Mouse (Mus musculus) forebrain, embryonic 11.5 days (tissue): ENCODE measurements around the gene Dnah3. TPM values are rescaled to one million over a fixed set of nuclear protein-coding genes. Genes with fewer than 3 reads are reported as not detected.

Experiments
- ATAC-seq: fragments of 200-750 bp; cut with Nextera tagmentation; replicated peaks from 2 replicates; pipeline ENCODE4 v1.8.0; 2017; ENCODE audit warnings: moderate TSS enrichment; ENCODE audit not compliant: low FRiP score
- DNase-seq: peaks from one replicate; pipeline ENCODE4 v3.0.0-alpha.2; 2017; ENCODE audit warnings: low spot score
- H3K27ac ChIP-seq: fragments of 300-500 bp; sonication (generic); 2 replicates; pipeline ENCODE4 v1.5.1; 2014; ENCODE audit warnings: low read depth, low read length
- H3K27me3 ChIP-seq: fragments of 300-500 bp; sonication (generic); 2 replicates; pipeline ENCODE4 v1.6.1; 2014; ENCODE audit warnings: mild to moderate bottlenecking, low read length, mixed read lengths; ENCODE audit not compliant: control insufficient read depth, insufficient read depth
- H3K36me3 ChIP-seq: fragments of 300-500 bp; sonication (generic); 2 replicates; pipeline ENCODE4 v1.6.1; 2014; ENCODE audit warnings: mild to moderate bottlenecking, low read length, moderate library complexity, mixed read lengths; ENCODE audit not compliant: control insufficient read depth, insufficient read depth
- H3K4me1 ChIP-seq: fragments of 300-500 bp; sonication (generic); replicated peaks from 2 replicates; pipeline ENCODE4 v1.6.1; 2014; ENCODE audit warnings: low read length, mixed read lengths; ENCODE audit not compliant: control insufficient read depth, insufficient read depth
- H3K4me2 ChIP-seq: fragments of 300-500 bp; sonication (generic); 2 replicates; pipeline ENCODE4 v1.6.1; 2014; ENCODE audit warnings: low read depth, mild to moderate bottlenecking, low read length, moderate library complexity, mixed read lengths; ENCODE audit not compliant: severe bottlenecking
- H3K4me3 ChIP-seq: fragments of 300-500 bp; sonication (generic); 2 replicates; pipeline ENCODE4 v1.5.1; 2014; ENCODE audit warnings: low read depth, low read length
- H3K9ac ChIP-seq: fragments of 300-500 bp; sonication (generic); 2 replicates; pipeline ENCODE4 v1.6.1; 2014; ENCODE audit warnings: low read length
- H3K9me3 ChIP-seq: fragments of 300-500 bp; sonication (generic); 2 replicates; pipeline ENCODE4 v1.6.1; 2016; ENCODE audit warnings: low read length, mixed read lengths; ENCODE audit not compliant: control insufficient read depth
- WGBS: fragments of 180-500 bp; shearing (Covaris S2); extraction: QIAGEN DNeasy Blood & Tissue Kit; methylation state at CpG from one replicate; pipeline ENCODE4 v1.1.7; 2014; 5-methylcytosine and 5-hydroxymethylcytosine counted together
- polyA plus RNA-seq: library from polyadenylated mRNA; unstranded; fragments of >200 nt; fragmentation: Nextera tagmentation; extraction: Ambion mirVana; gene quantifications from 2 replicates; pipeline ENCODE4 v1.2.1, GENCODE M21; 2014

The Dnah3 gene
- polyA plus RNA-seq, 1 experiment from 2014 or later: 0.07 TPM

GRCm38 (mm10) chr7:120036422-120036821 lies 58.7 kb downstream of the Dnah3 start:
- Histone ChIP-seq H3K27me3 (no peaks in the 10 kb centered on the region), H3K36me3 (no peaks in the 10 kb centered on the region), H3K9me3 (no peaks in the 10 kb centered on the region), H3K9ac (no peak overlapping the region), H3K4me3 (no peak overlapping the region), H3K4me1 (no peaks in the 10 kb centered on the region), H3K4me2 (no peak overlapping the region), H3K27ac (no peak overlapping the region)
- 83% methylated on average over 5 of the region's 5 CpGs for WGBS
- no peak for ATAC-seq
- no peak for DNase-seq

GRCm38 (mm10) chr7:120034996-120035395 lies 60.1 kb downstream of the Dnah3 start:
- H3K9me3 ChIP-seq: no peaks in the 10 kb centered on the region
- 84% methylated on average over 4 of the region's 4 CpGs for WGBS
- no peaks in the 10 kb centered on the region for H3K27me3 ChIP-seq
- DNase-seq (no peak), ATAC-seq (no peak)
- H3K9ac ChIP-seq: no peak overlapping the region
- no peak overlapping the region for H3K4me3 ChIP-seq
- H3K4me2 ChIP-seq: no peak overlapping the region
- no peaks in the 10 kb centered on the region for H3K4me1 ChIP-seq
- no peak overlapping the region for H3K27ac ChIP-seq
- H3K36me3 ChIP-seq: no peaks in the 10 kb centered on the region

GRCm38 (mm10) chr7:120034566-120034965 lies 60.5 kb downstream of the Dnah3 start:
- Histone ChIP-seq H3K36me3 (no peaks in the 10 kb centered on the region), H3K9me3 (no peaks in the 10 kb centered on the region)

GRCm38 (mm10) chr7:120028669-120029068 lies 66.4 kb downstream of the Dnah3 start:
- Histone ChIP-seq H3K27ac (no peak overlapping the region), H3K27me3 (no peaks in the 10 kb centered on the region), H3K9me3 (no peaks in the 10 kb centered on the region), H3K4me1 (no peaks in the 10 kb centered on the region), H3K9ac (no peak overlapping the region), H3K36me3 (no peaks in the 10 kb centered on the region), H3K4me2 (no peak overlapping the region), H3K4me3 (no peak overlapping the region)
- ATAC-seq: no peak
- DNase-seq: no peak
- WGBS: 89% methylated on average over 1 of the region's 1 CpGs

More at GRCm38 (mm10) chr7:120034566-120034965, 60.5 kb downstream of the Dnah3 start:
- Histone ChIP-seq H3K27ac (no peak overlapping the region), H3K9ac (no peak overlapping the region), H3K27me3 (no peaks in the 10 kb centered on the region), H3K4me1 (no peaks in the 10 kb centered on the region), H3K4me2 (no peak overlapping the region), H3K4me3 (no peak overlapping the region)
- ATAC-seq: no peak
- WGBS: 100% methylated on average over 1 of the region's 1 CpGs
- DNase-seq: no peak

GRCm38 (mm10) chr7:119997066-119997465 lies 98.0 kb downstream of the Dnah3 start:
- Histone ChIP-seq H3K4me2 (no peak overlapping the region), H3K27me3 (no peaks in the 10 kb centered on the region), H3K36me3 (no peaks in the 10 kb centered on the region), H3K4me1 (no peaks in the 10 kb centered on the region), H3K9me3 (no peaks in the 10 kb centered on the region), H3K9ac (no peak overlapping the region), H3K4me3 (no peak overlapping the region), H3K27ac (no peak overlapping the region)
- DNase-seq: no peak
- WGBS: 76% methylated on average over 6 of the region's 6 CpGs
- no peak for ATAC-seq

GRCm38 (mm10) chr7:119985279-119985912 lies 109.7 kb downstream of the Dnah3 start:
- no peak overlapping the region for H3K9ac ChIP-seq
- ATAC-seq: no peak
- no peak for DNase-seq
- H3K4me2 ChIP-seq: no peak overlapping the region
- H3K9me3 ChIP-seq: no peaks in the 10 kb centered on the region
- H3K4me1 ChIP-seq: no peaks in the 10 kb centered on the region
- no peaks in the 10 kb centered on the region for H3K27me3 ChIP-seq
- no peak overlapping the region for H3K4me3 ChIP-seq
- 83% methylated on average over 3 of the region's 3 CpGs for WGBS
- H3K27ac ChIP-seq: no peak overlapping the region
- H3K36me3 ChIP-seq: no peaks in the 10 kb centered on the region

- H3K27me3 ChIP-seq: no peaks in the 10 kb centered on the region
- H3K9me3 ChIP-seq: no peaks in the 10 kb centered on the region
- 85% methylated on average over 3 of the region's 3 CpGs for WGBS
- no peak overlapping the region for H3K4me3 ChIP-seq
- no peaks in the 10 kb centered on the region for H3K4me1 ChIP-seq
- H3K9ac ChIP-seq: no peak overlapping the region
- DNase-seq: no peak
- ATAC-seq: no peak
- H3K4me2 ChIP-seq: no peak overlapping the region
- H3K36me3 ChIP-seq: no peaks in the 10 kb centered on the region
- H3K27ac ChIP-seq: no peak overlapping the region
Observed at GRCm38 (mm10) chr7:119980170-119980569, 114.9 kb downstream of the Dnah3 start.

GRCm38 (mm10) chr7:119978576-119978975 lies 116.5 kb downstream of the Dnah3 start:
- Histone ChIP-seq H3K27ac (no peak overlapping the region), H3K4me2 (no peak overlapping the region), H3K36me3 (no peaks in the 10 kb centered on the region), H3K9ac (no peak overlapping the region), H3K4me1 (no peaks in the 10 kb centered on the region), H3K9me3 (no peaks in the 10 kb centered on the region), H3K27me3 (no peaks in the 10 kb centered on the region), H3K4me3 (no peak overlapping the region)
- DNase-seq (no peak), ATAC-seq (no peak)

- Histone ChIP-seq H3K4me2 (no peak overlapping the region), H3K9ac (no peak overlapping the region), H3K4me1 (no peaks in the 10 kb centered on the region), H3K9me3 (no peaks in the 10 kb centered on the region), H3K27me3 (no peaks in the 10 kb centered on the region), H3K36me3 (no peaks in the 10 kb centered on the region), H3K27ac (no peak overlapping the region), H3K4me3 (no peak overlapping the region)
- no peak for ATAC-seq
- DNase-seq: no peak
- WGBS: 85% methylated on average over 7 of the region's 7 CpGs
Observed at GRCm38 (mm10) chr7:119977574-119977973, 117.5 kb downstream of the Dnah3 start.
